Mouse (Mus musculus) heart, postnatal 36 days (tissue): ENCODE results near the gene Sstr3. TPM values are rescaled to one million over a fixed set of nuclear protein-coding genes. Genes with fewer than 3 reads are reported as not detected.

Experiments used
- DNase-seq, 2 experiments: peaks; one replicate each; pipeline ENCODE4 v3.0.0; 2021 to 2022
- intact Hi-C: fragments of 180-260 bp; cut with DNase I; formaldehyde crosslinking; loops from one replicate; pipeline ENCODE4 v1.15.1; 2025
- total RNA-seq, 2 experiments: library from RNA; stranded (reverse); gene quantifications; 2 replicates each; pipeline ENCODE4 v1.2.3; 2021

Sstr3 gene
- total RNA-seq, 2 experiments from 2014 or later = not detected

GRCm38 (mm10) chr15:78531901-78532469, 12.5 kb downstream of the Sstr3 start:
- intact Hi-C loops = loop anchor here (1.0 to 10.0 kb wide), 4 partner anchors 18 to 277 kb away; no protein-coding TSS in a partner anchor
- DNase-seq = peak; percentile 98 to 99

GRCm38 (mm10) chr15:78531451-78531720, 13.1 kb downstream of the Sstr3 start:
- peak in 1 of 2 experiments; percentile 32 for DNase-seq

GRCm38 (mm10) chr15:78530671-78531450, 13.6 kb downstream of the Sstr3 start, which contains the start of gene C1qtnf6:
TSS of gene C1qtnf6 (minus strand) at chr15:78531416.
- intact Hi-C loops = loop anchor here (10.0 kb wide), 1 partner anchor 276 kb away; no protein-coding TSS in a partner anchor

More at GRCm38 (mm10) chr15:78531451-78531720, 13.1 kb downstream of the Sstr3 start:
- intact Hi-C loops = loop anchor here (10.0 kb wide), 1 partner anchor 277 kb away; no protein-coding TSS in a partner anchor

GRCm38 (mm10) chr15:78530141-78530540, 14.3 kb downstream of the Sstr3 start:
- intact Hi-C loops = loop anchor here (10.0 kb wide), 1 partner anchor 275 kb away; no protein-coding TSS in a partner anchor
- no peak for DNase-seq

More at GRCm38 (mm10) chr15:78530671-78531450, 13.6 kb downstream of the Sstr3 start, which contains the start of gene C1qtnf6:
- DNase-seq = peak; percentile 68 to 78

GRCm38 (mm10) chr15:78529428-78529990, 15.0 kb downstream of the Sstr3 start:
- intact Hi-C loops = loop anchor here (1.0 to 5.0 kb wide), 2 partner anchors 9 to 357 kb away; partner anchors contain the start of gene Ift27
- DNase-seq = peak; percentile 73 to 85

- intact Hi-C loops = loop anchor here (1.0 to 5.0 kb wide), 2 partner anchors 9 to 357 kb away; partner anchors contain the start of gene Ift27
- DNase-seq = peak; percentile 49 to 70
Measured at GRCm38 (mm10) chr15:78528726-78529411, 15.6 kb downstream of the Sstr3 start.

- intact Hi-C loops = loop anchor here (5.0 kb wide), 1 partner anchor 356 kb away; the partner anchor contains the start of gene Ift27
- peak; percentile 67 for DNase-seq
Measured at GRCm38 (mm10) chr15:78527973-78528372, 16.5 kb downstream of the Sstr3 start.

GRCm38 (mm10) chr15:78524163-78524562, 20.3 kb downstream of the Sstr3 start:
- intact Hi-C loops = no loop called here
- no peak for DNase-seq

GRCm38 (mm10) chr15:78521892-78522291, 22.6 kb downstream of the Sstr3 start:
- DNase-seq = no peak
- intact Hi-C loops = no loop called here

GRCm38 (mm10) chr15:78521331-78521730, 23.2 kb downstream of the Sstr3 start:
- no peak for DNase-seq

GRCm38 (mm10) chr15:78520112-78520715, 24.3 kb downstream of the Sstr3 start:
- DNase-seq = peak; percentile 68 to 70

More at GRCm38 (mm10) chr15:78521331-78521730, 23.2 kb downstream of the Sstr3 start:
- intact Hi-C loops = no loop called here

GRCm38 (mm10) chr15:78518221-78518620, 26.3 kb downstream of the Sstr3 start:
- no peak for DNase-seq
- intact Hi-C loops = no loop called here

More at GRCm38 (mm10) chr15:78520112-78520715, 24.3 kb downstream of the Sstr3 start:
- intact Hi-C loops = loop anchor here (1.0 kb wide), 1 partner anchor 9 kb away; no protein-coding TSS in a partner anchor

GRCm38 (mm10) chr15:78515759-78516158, 28.7 kb downstream of the Sstr3 start:
- no peak for DNase-seq
- intact Hi-C loops = no loop called here

- intact Hi-C loops = loop anchor here (1.0 to 5.0 kb wide), 3 partner anchors 18 to 68 kb away; no protein-coding TSS in a partner anchor
Measured at GRCm38 (mm10) chr15:78514393-78515146, 29.9 kb downstream of the Sstr3 start.

GRCm38 (mm10) chr15:78513019-78513418, 31.5 kb downstream of the Sstr3 start:
- intact Hi-C loops = loop anchor here (5.0 kb wide), 1 partner anchor 66 kb away; no protein-coding TSS in a partner anchor

More at GRCm38 (mm10) chr15:78514393-78515146, 29.9 kb downstream of the Sstr3 start:
- peak; percentile 85 to 86 for DNase-seq

GRCm38 (mm10) chr15:78511951-78512350, 32.5 kb downstream of the Sstr3 start:
- no peak for DNase-seq
- intact Hi-C loops = loop anchor here (5.0 kb wide), 1 partner anchor 65 kb away; no protein-coding TSS in a partner anchor

More at GRCm38 (mm10) chr15:78513019-78513418, 31.5 kb downstream of the Sstr3 start:
- DNase-seq = no peak

- intact Hi-C loops = loop anchor here (5.0 kb wide), 1 partner anchor 63 kb away; no protein-coding TSS in a partner anchor
Measured at GRCm38 (mm10) chr15:78510736-78511135, 33.7 kb downstream of the Sstr3 start.

GRCm38 (mm10) chr15:78510121-78510576, 34.3 kb downstream of the Sstr3 start:
- intact Hi-C loops = loop anchor here (5.0 kb wide), 1 partner anchor 63 kb away; no protein-coding TSS in a partner anchor
- DNase-seq = no peak

More at GRCm38 (mm10) chr15:78510736-78511135, 33.7 kb downstream of the Sstr3 start:
- DNase-seq = no peak
